Mouse (Mus musculus): ENCODE results near the gene Nap1l3.

Nap1l3 gene

GRCm38 (mm10) chrX:122396781-122397581 lies at the start of gene Nap1l3:
Gene Nap1l3, minus strand, starts transcription at chrX:122397401.
- DNase-seq: peak; percentile 36 to 44

GRCm38 (mm10) chrX:122397652-122398051 lies 451 bp upstream of the Nap1l3 start:
- DNase-seq: no peak
